Mouse (Mus musculus) MEL (cell line): Measurements from ENCODE around the gene Lamp3. TPM values are rescaled to one million over a fixed set of nuclear protein-coding genes. Genes with fewer than 3 reads are reported as not detected.
A peak's percentile ranks its signal among the peaks of the same experiment; 100 is the strongest.

Source experiments
- DNase-seq: peaks from one replicate; pipeline ENCODE4 v3.0.0; 2011; ENCODE audit warnings: low read depth, low spot score
- H3K27ac ChIP-seq: 2 replicates; pipeline ENCODE4 v1.5.1; 2012; ENCODE audit warnings: low read depth, mild to moderate bottlenecking, control low read depth, low read length, moderate library complexity; ENCODE audit not compliant: control insufficient read depth
- H3K27me3 ChIP-seq, 2 experiments: fragments of 150-350 bp in 1 of 2; sonication (generic) in 1 of 2; 2 replicates each; pipeline ENCODE4 v1.6.1; 2012; ENCODE audit warnings: low read length in 2 of 2, mild to moderate bottlenecking in 2 of 2, improper control_type of control experiment in 1 of 2, moderate library complexity in 1 of 2; ENCODE audit not compliant: insufficient read depth in 2 of 2, control insufficient read depth in 1 of 2
- H3K36me3 ChIP-seq, 2 experiments: 2 replicates each; pipeline ENCODE4 v1.6.1; 2012 to 2014; ENCODE audit warnings: low read length in 2 of 2, improper control_type of control experiment in 1 of 2, inconsistent platforms in 1 of 2, mild to moderate bottlenecking in 1 of 2; ENCODE audit not compliant: insufficient read depth in 2 of 2, control insufficient read depth in 1 of 2
- H3K4me1 ChIP-seq, 2 experiments: fragments of 150-350 bp in 1 of 2; sonication (generic) in 1 of 2; 2 replicates each; pipeline ENCODE4 v1.6.1; 2012; ENCODE audit warnings: low read length in 2 of 2, improper control_type of control experiment in 1 of 2, mild to moderate bottlenecking in 1 of 2; ENCODE audit not compliant: insufficient read depth in 2 of 2, control insufficient read depth in 1 of 2
- H3K4me3 ChIP-seq, 2 experiments: fragments of 150-350 bp in 1 of 2; sonication (generic) in 1 of 2; 2 replicates each; pipeline ENCODE4 v1.5.1; 2012; ENCODE audit warnings: low read depth in 2 of 2, low read length in 2 of 2, mild to moderate bottlenecking in 2 of 2, moderate library complexity in 2 of 2, control low read depth in 1 of 2, improper control_type of control experiment in 1 of 2; ENCODE audit not compliant: control insufficient read depth in 1 of 2, insufficient read depth in 1 of 2
- H3K79me2 ChIP-seq: 2 replicates; pipeline ENCODE4 v1.6.1; 2012; ENCODE audit warnings: mild to moderate bottlenecking, low read length, moderate library complexity; ENCODE audit not compliant: control insufficient read depth, poor library complexity, insufficient read depth
- H3K9ac ChIP-seq: 2 replicates; pipeline ENCODE4 v1.6.1; 2012; ENCODE audit warnings: low read depth, mild to moderate bottlenecking, control low read depth, low read length, moderate library complexity; ENCODE audit not compliant: control insufficient read depth, poor library complexity, severe bottlenecking
- H3K9me3 ChIP-seq: fragments of 150-350 bp; sonication (generic); replicated peaks from 2 replicates; pipeline ENCODE4 v1.6.1; 2012; ENCODE audit warnings: mild to moderate bottlenecking, low read length, improper control_type of control experiment, moderate library complexity; ENCODE audit not compliant: insufficient read depth
- CHD1 ChIP-seq: IDR thresholded peaks from 2 replicates; pipeline ENCODE4 v1.6.1; 2012; ENCODE audit warnings: low read depth, mild to moderate bottlenecking, inconsistent platforms, low read length, improper control_type of control experiment
- CHD2 ChIP-seq: IDR thresholded peaks from 2 replicates; pipeline ENCODE4 v1.6.1; 2011; ENCODE audit warnings: low read length, improper control_type of control experiment
- ELF1 ChIP-seq: IDR thresholded peaks from 2 replicates; pipeline ENCODE4 v1.6.1; 2014; ENCODE audit warnings: low read depth, mild to moderate bottlenecking, inconsistent platforms, low read length, improper control_type of control experiment, moderate library complexity
- EP300 ChIP-seq, 2 experiments: IDR thresholded peaks; 2 replicates each; pipeline ENCODE4 v1.6.1; 2011; ENCODE audit warnings: improper control_type of control experiment in 2 of 2, low read length in 2 of 2, low read depth in 1 of 2, mild to moderate bottlenecking in 1 of 2
- GABPA ChIP-seq: IDR thresholded peaks from 2 replicates; pipeline ENCODE4 v1.6.1; 2012; ENCODE audit warnings: low read depth, mild to moderate bottlenecking, inconsistent platforms, low read length, improper control_type of control experiment, moderate library complexity
- HCFC1 ChIP-seq: IDR thresholded peaks from 2 replicates; pipeline ENCODE4 v1.6.1; 2012; ENCODE audit warnings: low read depth, mild to moderate bottlenecking, inconsistent platforms, low read length, improper control_type of control experiment, moderate library complexity
- JUND ChIP-seq: IDR thresholded peaks from 2 replicates; pipeline ENCODE4 v1.6.1; 2011; ENCODE audit warnings: low read depth, mild to moderate bottlenecking, improper control_type of control experiment, low read length
- MAFK ChIP-seq: IDR thresholded peaks from 2 replicates; pipeline ENCODE4 v1.6.1; 2011; ENCODE audit warnings: low read depth, mild to moderate bottlenecking, low read length, improper control_type of control experiment, borderline replicate concordance
- MAX ChIP-seq: IDR thresholded peaks from 2 replicates; pipeline ENCODE4 v1.6.1; 2011; ENCODE audit warnings: low read length, improper control_type of control experiment
- MAZ ChIP-seq: IDR thresholded peaks from 2 replicates; pipeline ENCODE4 v1.6.1; 2012; ENCODE audit warnings: low read depth, mild to moderate bottlenecking, inconsistent platforms, low read length, improper control_type of control experiment
- MEF2A ChIP-seq: IDR thresholded peaks from 2 replicates; pipeline ENCODE4 v1.6.1; 2014; ENCODE audit warnings: low read depth, mild to moderate bottlenecking, inconsistent platforms, low read length, improper control_type of control experiment; ENCODE audit not compliant: poor library complexity, insufficient replicate concordance, severe bottlenecking; ENCODE audit errors: extremely low read depth
- MYC ChIP-seq: IDR thresholded peaks from 2 replicates; pipeline ENCODE4 v1.6.1; 2011; ENCODE audit warnings: low read depth, mild to moderate bottlenecking, low read length, improper control_type of control experiment, moderate library complexity
- POLR2AphosphoS5 ChIP-seq: IDR thresholded peaks from 2 replicates; pipeline ENCODE4 v1.6.1; 2012; ENCODE audit warnings: low read depth, borderline replicate concordance, mild to moderate bottlenecking, inconsistent platforms, low read length, moderate library complexity, mixed read lengths
- RAD21 ChIP-seq: IDR thresholded peaks from 2 replicates; pipeline ENCODE4 v1.6.1; 2011; ENCODE audit warnings: mild to moderate bottlenecking, low read depth, low read length, improper control_type of control experiment
- RCOR1 ChIP-seq: IDR thresholded peaks from 2 replicates; pipeline ENCODE4 v1.6.1; 2012; ENCODE audit warnings: low read depth, mild to moderate bottlenecking, inconsistent platforms, low read length, improper control_type of control experiment
- TAL1 ChIP-seq: IDR thresholded peaks from 2 replicates; pipeline ENCODE4 v1.6.1; 2012; ENCODE audit warnings: mild to moderate bottlenecking, inconsistent platforms, low read length, moderate library complexity, mixed read lengths
- ZNF384 ChIP-seq: IDR thresholded peaks from 2 replicates; pipeline ENCODE4 v1.6.1; 2012; ENCODE audit warnings: low read depth, mild to moderate bottlenecking, inconsistent platforms, low read length, improper control_type of control experiment
- polyA plus RNA-seq, 2 experiments: library from polyadenylated mRNA; stranded (reverse) in 1 of 2; unstranded in 1 of 2; fragments of >175 nt in 1 of 2; fragments of >200 nt in 1 of 2; gene quantifications; 2 replicates each; pipeline versions ENCODE4 v1.2.1 to v1.2.4; 2012; ENCODE audit warnings: low replicate concordance in 2 of 2, low read depth in 1 of 2; ENCODE audit not compliant: insufficient read length in 2 of 2, insufficient read depth in 1 of 2, missing spikeins in 1 of 2
- total RNA-seq: library from RNA; depleted of rRNA; stranded (reverse); fragments of 300-350 nt; gene quantifications from 2 replicates; pipeline ENCODE4 v1.2.3, GENCODE M21; 2012; rRNA removed

Lamp3 gene
- total RNA-seq (not detected in 2 replicates), polyA plus RNA-seq (under 1 TPM in 1 of 2 experiments, not detected in 1; 0.08 TPM)

DNA sequence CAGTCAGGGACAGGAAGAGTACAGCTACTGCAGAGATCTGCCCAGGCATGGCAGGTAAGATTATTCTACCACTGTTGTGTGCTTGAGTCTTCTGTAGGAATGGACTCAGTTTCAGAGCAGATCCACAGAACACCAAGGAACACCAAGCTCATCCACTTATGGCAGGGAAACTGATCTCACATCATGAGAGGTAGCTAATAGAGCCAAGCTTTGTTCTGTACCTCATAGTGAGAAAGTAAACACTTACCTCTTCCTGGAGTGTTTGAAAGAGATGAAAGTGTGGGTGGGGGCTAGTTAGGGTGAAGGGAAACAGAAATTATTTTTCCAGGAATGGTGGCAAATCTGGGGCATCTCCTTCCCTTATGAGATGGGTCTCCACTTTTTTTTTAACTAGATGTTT, at the start of gene Lamp3:
TSS of gene Lamp3 (minus strand) at position 160 of the 400 bp plus-strand sequence.
- Histone ChIP-seq H3K4me1 (no peaks in the 10 kb centered on the region), H3K9ac (no peak within 1 kb of the TSS), H3K79me2 (no peaks in the 10 kb centered on the region), H3K36me3 (no peaks in the 10 kb centered on the region), H3K9me3 (no peaks in the 10 kb centered on the region), H3K4me3 (no peak within 1 kb of the TSS), H3K27me3 (no peaks in the 10 kb centered on the region), H3K27ac (no peak within 1 kb of the TSS)
- DNase-seq, result no peak
- TF ChIP-seq CHD2 (no peak), TAL1 (no peak), ZNF384 (no peak), MEF2A (no peak), RAD21 (no peak), RCOR1 (no peak), HCFC1 (no peak), GABPA (no peak), MAZ (no peak), POLR2AphosphoS5 (no peak), CHD1 (no peak), MAX (no peak), JUND (no peak), MYC (no peak)

DNA sequence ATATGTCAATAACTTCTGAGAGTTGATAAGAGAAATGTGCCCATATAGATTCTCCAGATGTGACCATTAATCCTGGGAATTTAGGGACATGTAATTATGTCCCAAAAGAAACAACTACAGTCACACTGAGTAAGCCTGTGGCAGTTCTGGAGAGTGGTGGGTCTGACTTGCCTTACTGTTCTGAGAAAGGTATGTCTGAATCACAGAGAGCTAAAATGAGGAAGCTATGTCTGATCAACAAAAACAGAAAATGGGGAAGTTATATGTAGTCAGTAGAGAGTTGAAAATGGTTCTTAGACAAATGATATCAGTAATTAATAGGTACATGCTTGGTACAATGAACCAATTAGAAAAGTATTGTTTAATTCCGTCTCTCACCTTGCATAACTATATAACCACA, 26.7 kb upstream of the Lamp3 start:
- no peak overlapping the region for H3K4me3 ChIP-seq
- no peaks in the 10 kb centered on the region for H3K9me3 ChIP-seq
- no peaks in the 10 kb centered on the region for H3K36me3 ChIP-seq
- TF ChIP-seq EP300 (IDR thresholded peaks at IDR 0.05; ENCODE audit: low read depth in 1 of 2, low read length in 2 of 2) (peak in 1 of 2 experiments; percentile 18; a peak in 1 of 4 replicates), ELF1 (no peak), MAFK (no peak)
- DNase-seq, result peak; percentile 56
- H3K4me1 ChIP-seq, result no peaks in the 10 kb centered on the region
- no peaks in the 10 kb centered on the region for H3K27me3 ChIP-seq
- H3K79me2 ChIP-seq, result no peaks in the 10 kb centered on the region
- H3K9ac ChIP-seq, result no peak overlapping the region
- H3K27ac ChIP-seq, result no peak overlapping the region
